32 mouse cellular contexts compared by ENCODE assay signal in genomic region chr17:12335115-12335514, GRCm38 (mm10). TPM values are rescaled to one million over a fixed set of nuclear protein-coding genes. Genes with fewer than 3 reads are reported as not detected.
DNase-seq lines count a peak whose midpoint lies in the region; ATAC-seq and TF ChIP-seq lines count a peak whose summit lies in the region.
"Had no signal": no experiment of that assay in that cellular context is flagged by ENCODE, and none has a peak within 500 bp of the region (broad histone marks: within the 10 kb centered on the region; RNA-seq: fewer than 3 reads in every experiment).

No protein-coding gene starts in this region.

- no peaks in the 10 kb centered on the region for H3K9me3 ChIP-seq in liver, postnatal 0 days (ENCODE audit: low read length)
- H3K9me3 ChIP-seq in liver, embryonic 12.5 days (replicated peaks): no peaks in the 10 kb centered on the region
- no peaks in the 10 kb centered on the region for H3K9me3 ChIP-seq in intestine, embryonic 15.5 days
- H3K9me3 ChIP-seq: forebrain, embryonic 10.5 days; forebrain, embryonic 13.5 days; G1E; hindbrain, embryonic 12.5 days; hindbrain, embryonic 15.5 days had no signal

- H3K4me2 ChIP-seq in liver, postnatal 0 days (ENCODE audit: low read depth, low read length): no peak overlapping the region
- no peak overlapping the region for H3K4me2 ChIP-seq in liver, embryonic 12.5 days
- H3K4me2 ChIP-seq in intestine, embryonic 15.5 days (replicated peaks): no peak overlapping the region
- H3K4me2 ChIP-seq: forebrain, embryonic 13.5 days; heart, embryonic 11.5 days; hindbrain, embryonic 12.5 days; hindbrain, embryonic 15.5 days had no signal

- H3K4me3 ChIP-seq in liver, postnatal 0 days (ENCODE audit: low read depth, low read length): no peak overlapping the region
- H3K4me3 ChIP-seq in liver, embryonic 12.5 days: no peak overlapping the region
- H3K4me3 ChIP-seq in intestine, embryonic 15.5 days (replicated peaks): no peak overlapping the region
- H3K4me3 ChIP-seq in small intestine, adult 2 months (ENCODE audit: low read depth, low read length): no peak overlapping the region
- no peak overlapping the region for H3K4me3 ChIP-seq in kidney, adult 2 months (ENCODE audit: insufficient read depth, low read depth, low read length)
- no peak overlapping the region for H3K4me3 ChIP-seq in thymus, adult 2 months (ENCODE audit: control insufficient read depth, insufficient read depth, low read length)
- H3K4me3 ChIP-seq: forebrain, embryonic 10.5 days; forebrain, embryonic 13.5 days; hindbrain, embryonic 12.5 days; hindbrain, embryonic 15.5 days had no signal

- no peak overlapping the region for H3K9ac ChIP-seq in liver, postnatal 0 days (replicated peaks)
- no peak overlapping the region for H3K9ac ChIP-seq in liver, embryonic 12.5 days
- no peak overlapping the region for H3K9ac ChIP-seq in intestine, embryonic 15.5 days
- H3K9ac ChIP-seq: forebrain, embryonic 13.5 days; hindbrain, embryonic 12.5 days; hindbrain, embryonic 15.5 days had no signal

- TF ChIP-seq POLR2A in small intestine, adult 2 months (IDR thresholded peaks at IDR 0.05; ENCODE audit: low read depth, low read length): no peak
- TF ChIP-seq POLR2A in kidney, adult 2 months (IDR thresholded peaks at IDR 0.05; ENCODE audit: low read depth, low read length): no peak
- no peak for TF ChIP-seq POLR2A in thymus, adult 2 months (IDR thresholded peaks at IDR 0.05; ENCODE audit: control insufficient read depth, extremely low read depth, insufficient read depth, low read length, poor library complexity)

- ATAC-seq in liver, postnatal 0 days: peak; percentile 60
- no peak for ATAC-seq in liver, embryonic 12.5 days
- ATAC-seq in intestine, embryonic 15.5 days: peak; percentile 52
- ATAC-seq: forebrain, embryonic 13.5 days; forebrain, embryonic 16.5 days had no signal

- WGBS in liver, postnatal 0 days (ENCODE audit: insufficient replicate concordance): 53% methylated on average over 6 of the region's 6 CpGs
- 57% methylated on average over 6 of the region's 6 CpGs for WGBS in liver, embryonic 12.5 days (ENCODE audit: insufficient replicate concordance)
- WGBS in intestine, embryonic 15.5 days: 58% methylated on average over 6 of the region's 6 CpGs
- 57% methylated on average over 6 of the region's 6 CpGs for WGBS in small intestine, adult 2 months
- 71% methylated on average over 6 of the region's 6 CpGs for WGBS in kidney, adult 2 months
- 90% methylated on average over 6 of the region's 6 CpGs for WGBS in thymus, adult 2 months

- H3K36me3 ChIP-seq in liver, postnatal 0 days (replicated peaks; ENCODE audit: insufficient read depth, low read length): no peaks in the 10 kb centered on the region
- H3K36me3 ChIP-seq in liver, embryonic 12.5 days: no peaks in the 10 kb centered on the region
- H3K36me3 ChIP-seq in intestine, embryonic 15.5 days: no peaks in the 10 kb centered on the region
- H3K36me3 ChIP-seq in small intestine, adult 2 months (ENCODE audit: control insufficient read depth, insufficient read depth, low read length): no peaks in the 10 kb centered on the region
- H3K36me3 ChIP-seq in kidney, adult 2 months (ENCODE audit: control insufficient read depth, insufficient read depth, low read length): no peaks in the 10 kb centered on the region
- H3K36me3 ChIP-seq in thymus, adult 2 months (ENCODE audit: control insufficient read depth, insufficient read depth, low read length): no peaks in the 10 kb centered on the region
- H3K36me3 ChIP-seq: forebrain, embryonic 10.5 days; G1E; hindbrain, embryonic 12.5 days; hindbrain, embryonic 15.5 days had no signal

- DNase-seq in liver, postnatal 0 days: no peak
- DNase-seq in retina, embryonic 14.5 days (ENCODE audit: low spot score): peak; percentile 25
- DNase-seq in gastrocnemius, postnatal 10 days: no peak
- DNase-seq in kidney, adult 2 months: no peak
- no peak for DNase-seq in thymus, adult 2 months
- DNase-seq: adrenal gland, adult 2 months; adrenal gland, postnatal 25 days; B cell, adult 2 months; cerebellum, adult 11-12 months; cerebellum, adult 8-10 months; cerebellum, postnatal 10 days; cerebellum, postnatal 36 days; embryo, embryonic 11 days; gastrocnemius, postnatal 14 days; heart, adult 11 months had no signal

- TF ChIP-seq EP300 in liver, postnatal 0 days (IDR thresholded peaks at IDR 0.05; ENCODE audit: low read depth): no peak

- H3K4me1 ChIP-seq in liver, postnatal 0 days (ENCODE audit: insufficient read depth): no peaks in the 10 kb centered on the region
- no peaks in the 10 kb centered on the region for H3K4me1 ChIP-seq in liver, embryonic 12.5 days
- no peaks in the 10 kb centered on the region for H3K4me1 ChIP-seq in intestine, embryonic 15.5 days (replicated peaks)
- H3K4me1 ChIP-seq in small intestine, adult 2 months (ENCODE audit: control insufficient read depth, insufficient read depth, insufficient read length, low read length): peaks cover 8% of the 10 kb centered on the region
- peaks cover 17% of the 10 kb centered on the region; the same call in 1 of the 2 replicates for H3K4me1 ChIP-seq in kidney, adult 2 months (ENCODE audit: control insufficient read depth, insufficient read depth, low read length)
- H3K4me1 ChIP-seq in thymus, adult 2 months (replicated peaks; ENCODE audit: control insufficient read depth, insufficient read depth, low read length): no peaks in the 10 kb centered on the region
- H3K4me1 ChIP-seq: forebrain, embryonic 13.5 days; hindbrain, embryonic 12.5 days; hindbrain, embryonic 15.5 days had no signal

- H3K27me3 ChIP-seq in liver, postnatal 0 days (ENCODE audit: insufficient read depth, low read length): no peaks in the 10 kb centered on the region
- H3K27me3 ChIP-seq in liver, embryonic 12.5 days (replicated peaks): no peaks in the 10 kb centered on the region
- H3K27me3 ChIP-seq in intestine, embryonic 15.5 days (replicated peaks): no peaks in the 10 kb centered on the region
- no peaks in the 10 kb centered on the region for H3K27me3 ChIP-seq in small intestine, adult 2 months (ENCODE audit: control insufficient read depth, insufficient read depth, low read length)
- no peaks in the 10 kb centered on the region for H3K27me3 ChIP-seq in kidney, adult 2 months (replicated peaks; ENCODE audit: control insufficient read depth, insufficient read depth, low read length)
- no peaks in the 10 kb centered on the region for H3K27me3 ChIP-seq in thymus, adult 2 months (ENCODE audit: control insufficient read depth, insufficient read depth, low read length)
- H3K27me3 ChIP-seq: CH12.LX; forebrain, embryonic 13.5 days; hindbrain, embryonic 12.5 days; hindbrain, embryonic 15.5 days had no signal

- H3K27ac ChIP-seq in liver, postnatal 0 days (ENCODE audit: low read depth): no peak overlapping the region
- no peak overlapping the region for H3K27ac ChIP-seq in liver, embryonic 12.5 days
- no peak overlapping the region for H3K27ac ChIP-seq in intestine, embryonic 15.5 days
- H3K27ac ChIP-seq in small intestine, adult 2 months (ENCODE audit: insufficient read depth, low read depth, low read length): no peak overlapping the region
- no peak overlapping the region for H3K27ac ChIP-seq in kidney, adult 2 months (ENCODE audit: insufficient read depth, low read depth, low read length)
- no peak overlapping the region for H3K27ac ChIP-seq in thymus, adult 2 months (ENCODE audit: control insufficient read depth, insufficient read depth, low read length)
- H3K27ac ChIP-seq: forebrain, embryonic 10.5 days; forebrain, embryonic 13.5 days; hindbrain, embryonic 12.5 days; hindbrain, embryonic 15.5 days had no signal

- no peak for TF ChIP-seq CTCF in liver, postnatal 0 days (IDR thresholded peaks at IDR 0.05; ENCODE audit: low read depth)
- peak; percentile 21; the same call in 1 of the 2 replicates for TF ChIP-seq CTCF in small intestine, adult 2 months (IDR thresholded peaks at IDR 0.05; ENCODE audit: extremely low read depth, insufficient read length, insufficient replicate concordance, low read depth, low read length)
- TF ChIP-seq CTCF in kidney, adult 2 months (conservative IDR thresholded peaks at IDR 0.05; ENCODE audit: insufficient read depth, insufficient read length, low read depth, low read length): no peak; the same call in 1 of the 2 replicates
- no peak for TF ChIP-seq CTCF in thymus, adult 2 months (IDR thresholded peaks at IDR 0.05; ENCODE audit: borderline replicate concordance, control insufficient read depth, extremely low read depth, insufficient read depth, low read length, poor library complexity)

RNA-seq across cellular contexts. Expression of gene Map3k4, which starts 16.5 kb away (rescaled TPM):
- polyA plus RNA-seq in liver, postnatal 0 days (2015; fragmentation: Nextera tagmentation; extraction: Ambion mirVana): 9.8 and 13.0 TPM in 2 replicates
- 23.0 and 24.2 TPM in 2 replicates for polyA plus RNA-seq in liver, embryonic 12.5 days (2016; fragmentation: Nextera tagmentation; extraction: Ambion mirVana)
- polyA plus RNA-seq in intestine, embryonic 15.5 days (2015; fragmentation: Nextera tagmentation; extraction: Ambion mirVana): 33.0 and 43.9 TPM in 2 replicates
- 30.0 and 44.2 TPM in 2 replicates for polyA plus RNA-seq in small intestine, adult 2 months (2012; rRNA removed)
- total RNA-seq in gastrocnemius, postnatal 10 days (2021): 10 to 100 TPM; 21.8 to 26.6 TPM
- polyA plus RNA-seq in kidney, adult 2 months (2012; rRNA removed): 17.6 and 26.2 TPM in 2 replicates
- 27.7 and 43.4 TPM in 2 replicates for polyA plus RNA-seq in thymus, adult 2 months (2012; rRNA removed)

RNA-seq across cellular contexts. Expression of gene Plg, which starts 43.3 kb away (rescaled TPM):
- polyA plus RNA-seq in liver, postnatal 0 days (2015; fragmentation: Nextera tagmentation; extraction: Ambion mirVana): 1,130 and 1,170 TPM in 2 replicates
- 139 and 140 TPM in 2 replicates for polyA plus RNA-seq in liver, embryonic 12.5 days (2016; fragmentation: Nextera tagmentation; extraction: Ambion mirVana)
- polyA plus RNA-seq in intestine, embryonic 15.5 days (2015; fragmentation: Nextera tagmentation; extraction: Ambion mirVana): 3.7 and 4.9 TPM in 2 replicates
- polyA plus RNA-seq in small intestine, adult 2 months (2012; rRNA removed): not detected in 2 replicates
- 1 to 10 TPM in 1 of 2 experiments, under 1 TPM in 1; 0.12 to 1.1 TPM for total RNA-seq in gastrocnemius, postnatal 10 days (2021)
- 0.03 and 0.07 TPM in 2 replicates for polyA plus RNA-seq in kidney, adult 2 months (2012; rRNA removed)
- polyA plus RNA-seq in thymus, adult 2 months (2012; rRNA removed): 0.05 and 2.5 TPM in 2 replicates
- total RNA-seq: adrenal gland, postnatal 25 days; CH12.LX; G1E; gastrocnemius, postnatal 14 days; heart, adult 8-10 months; heart, postnatal 25 days; hematopoietic stem cell, adult 5-6 weeks had no signal
- polyA plus RNA-seq: embryonic facial prominence, embryonic 14.5 days; forebrain, embryonic 10.5 days; G1E; heart, embryonic 14.5 days; heart, postnatal 0 days; hindbrain, embryonic 12.5 days had no signal

Comparison
In these comparisons a context has a peak if more than half of its experiments do, and no peak if none do; other contexts are left out.
1. RNA of gene Plg, which starts 43.3 kb away (polyA plus RNA-seq): 1,130 to 1,170 TPM in liver, postnatal 0 days and 139 to 140 TPM in liver, embryonic 12.5 days; 3.7 to 4.9 TPM in intestine, embryonic 15.5 days, 0.05 to 2.5 TPM in thymus, adult 2 months, 0.03 to 0.07 TPM in kidney, adult 2 months and not detected in small intestine, adult 2 months; every median in the first group is over 10 times any median in the second.